Mouse (Mus musculus) lung, adult 18-20 months (tissue): Measurements from ENCODE around the gene Palb2.

Experiments
- DNase-seq, 2 experiments: peaks; one replicate each; pipeline ENCODE4 v3.0.0; 2022; ENCODE audit warnings: mixed read lengths in 2 of 2

The Palb2 gene

DNA sequence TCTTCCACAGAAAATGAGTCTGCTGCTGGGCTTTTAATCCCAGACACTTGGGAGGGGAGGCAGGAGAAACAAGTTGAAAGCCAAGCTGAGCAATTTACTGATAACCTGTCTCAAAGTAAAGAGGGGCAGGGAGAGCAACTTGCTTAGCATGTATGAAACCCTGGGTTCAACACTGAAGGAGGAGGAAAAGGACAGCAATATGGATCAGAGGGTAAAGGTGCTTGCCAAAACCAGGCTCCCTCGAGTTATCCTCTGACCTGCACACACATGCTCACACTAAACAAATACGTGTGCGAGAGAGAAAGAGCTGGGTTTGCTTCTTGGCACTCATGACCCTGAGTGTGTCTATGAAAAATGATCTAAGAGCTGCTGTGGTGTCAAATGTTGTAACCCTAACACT lies 34.8 kb downstream of the Palb2 start:
- DNase-seq, result no peak

- DNase-seq, result no peak
These were observed 38.0 kb downstream of the Palb2 start for GRCm38 (mm10) chr7:122094564-122095330.

GRCm38 (mm10) chr7:122087195-122087982 lies 45.4 kb downstream of the Palb2 start:
- DNase-seq, result no peak

DNA sequence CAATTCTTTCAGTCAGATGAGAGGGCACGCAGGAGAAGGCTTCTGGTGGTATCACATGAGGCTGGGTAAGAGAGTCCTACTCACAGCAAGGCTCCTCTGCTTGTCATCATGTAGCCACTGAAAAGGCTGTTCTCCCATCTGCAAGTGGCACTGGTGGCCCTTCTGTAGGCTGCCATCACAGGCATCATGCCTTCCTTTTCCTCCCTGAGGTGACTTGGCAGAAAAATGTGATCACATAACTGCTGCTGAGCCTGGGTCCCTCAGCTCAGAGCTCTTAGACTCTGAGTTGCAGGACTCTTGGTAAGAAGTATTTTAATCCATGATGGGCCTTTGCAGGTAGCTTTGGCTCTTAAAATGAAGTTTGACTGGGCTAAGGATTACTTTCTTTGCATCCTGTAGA lies 51.7 kb downstream of the Palb2 start:
- no peak for DNase-seq

- no peak for DNase-seq
These were observed 52.8 kb downstream of the Palb2 start for GRCm38 (mm10) chr7:122079798-122080554.

GRCm38 (mm10) chr7:122074374-122074773 lies 58.4 kb downstream of the Palb2 start:
- DNase-seq, result no peak

GRCm38 (mm10) chr7:122067517-122068381 lies 65.0 kb downstream of the Palb2 start:
- DNase-seq, result peak in 1 of 2 experiments; percentile 13

DNA sequence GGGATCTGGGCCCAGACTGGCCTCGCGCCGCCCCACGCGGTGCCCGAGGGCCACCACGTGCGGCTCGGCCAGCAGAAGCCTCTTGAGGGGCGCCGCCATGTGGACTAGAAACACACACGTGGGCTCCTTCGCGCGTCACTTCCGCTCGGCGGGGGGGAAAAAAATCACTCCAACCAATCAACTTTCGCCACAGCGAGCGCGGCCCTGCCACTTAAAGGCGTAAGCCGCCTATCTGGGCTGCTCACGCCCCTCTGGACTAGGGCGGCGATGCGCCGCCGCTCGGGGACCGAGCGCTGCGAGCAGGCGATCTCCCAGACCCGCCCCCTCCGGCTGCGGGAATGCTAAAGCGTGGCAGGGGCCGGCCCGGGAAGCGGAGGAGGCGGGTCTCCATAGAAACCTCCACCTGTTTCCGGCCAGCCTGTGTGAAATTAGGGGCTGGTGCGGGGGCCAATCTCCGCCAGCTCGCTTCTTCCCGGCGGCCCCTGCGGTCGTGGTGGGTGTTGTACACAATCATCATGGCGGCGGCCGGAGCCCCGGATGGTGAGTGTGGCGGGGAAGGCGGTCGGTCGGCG lies 65.8 kb downstream of the Palb2 start, which contains the start of the genes Ubfd1 and Ears2:
Ubfd1 (plus strand) TSS at position 231 of the 572 bp plus-strand sequence.
Ears2 (minus strand) TSS at position 319 of the 572 bp plus-strand sequence.
- peak; percentile 96 for DNase-seq

DNA sequence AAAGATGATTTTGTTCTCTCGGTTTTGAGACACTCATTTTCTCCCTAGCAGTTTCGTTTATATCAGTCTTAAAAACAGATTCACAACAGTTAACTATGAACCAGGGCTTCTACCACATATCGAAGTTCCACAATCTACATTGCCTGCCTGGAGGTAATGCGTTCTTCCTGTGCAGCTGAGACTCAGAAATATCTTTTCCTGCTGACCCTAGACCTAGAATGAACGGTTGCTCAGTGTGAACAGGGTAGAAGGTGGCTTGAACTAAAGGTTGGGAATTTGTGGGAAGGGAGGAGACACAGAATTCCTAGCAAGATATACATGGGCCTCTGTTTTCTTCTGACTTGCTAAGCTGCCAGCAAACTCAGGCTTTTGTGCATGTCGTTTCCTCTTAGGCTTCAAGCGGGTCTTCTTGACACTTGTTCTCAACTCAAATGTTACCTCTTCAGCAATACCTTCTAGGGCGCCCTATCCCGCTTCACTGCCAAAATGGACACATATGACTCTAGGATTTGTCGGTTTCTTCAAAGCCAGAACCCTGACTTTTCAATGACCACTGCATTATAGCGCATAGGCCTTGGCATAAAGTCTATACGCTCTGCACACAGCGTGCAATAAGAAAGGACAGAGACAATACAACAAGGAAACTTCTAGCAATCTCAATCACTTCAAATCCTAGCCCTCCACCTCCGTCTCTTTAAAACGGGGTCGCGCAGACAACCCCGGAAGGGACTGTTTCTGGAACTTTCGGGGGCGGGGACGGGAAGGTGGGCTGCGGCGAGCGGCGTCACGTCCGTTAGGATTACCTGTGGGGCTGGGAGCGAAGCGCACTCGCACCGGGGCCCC lies 66.5 kb downstream of the Palb2 start:
- peak in 1 of 2 experiments; percentile 8 for DNase-seq

DNA sequence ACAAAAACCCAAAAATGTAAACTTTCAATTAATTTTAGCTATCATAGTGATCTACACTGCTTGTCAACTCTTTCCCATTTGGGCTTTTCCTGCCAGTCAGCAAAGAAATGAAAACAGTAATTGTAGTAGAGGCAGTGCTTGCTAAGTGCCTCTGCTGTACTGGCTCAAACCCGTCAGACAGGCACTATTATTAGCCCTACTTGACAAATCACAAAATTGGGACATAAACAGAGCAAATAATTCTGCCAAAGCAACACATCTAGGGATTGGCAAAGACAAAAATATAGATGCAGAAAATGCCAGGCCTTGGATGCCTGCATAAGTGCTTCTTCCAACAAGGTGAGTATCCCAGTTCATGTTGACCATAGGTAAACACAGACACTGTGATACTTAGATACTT lies 67.1 kb downstream of the Palb2 start:
- DNase-seq, result no peak
